Mouse (Mus musculus) embryo, embryonic 10.5 days (tissue): ENCODE measurements around the gene Exosc3.
"Not testable (repeated sequence)": the region's sequence is repeated elsewhere in the genome, so short reads cannot be mapped to it uniquely, and the experiment has no call there.

Experiments used
- DNase-seq: peaks from one replicate; pipeline ENCODE4 v3.0.0-alpha.2; 2015; ENCODE audit warnings: low spot score

Exosc3 gene

GRCm38 (mm10) chr4:45342286-45343155 is at the start of gene Exosc3:
Gene Exosc3 (minus strand): TSS chr4:45342732.
- peak; percentile 58 for DNase-seq

- DNase-seq: no peak
Observed at GRCm38 (mm10) chr4:45392099-45392498, 49.6 kb upstream of the Exosc3 start.

DNA sequence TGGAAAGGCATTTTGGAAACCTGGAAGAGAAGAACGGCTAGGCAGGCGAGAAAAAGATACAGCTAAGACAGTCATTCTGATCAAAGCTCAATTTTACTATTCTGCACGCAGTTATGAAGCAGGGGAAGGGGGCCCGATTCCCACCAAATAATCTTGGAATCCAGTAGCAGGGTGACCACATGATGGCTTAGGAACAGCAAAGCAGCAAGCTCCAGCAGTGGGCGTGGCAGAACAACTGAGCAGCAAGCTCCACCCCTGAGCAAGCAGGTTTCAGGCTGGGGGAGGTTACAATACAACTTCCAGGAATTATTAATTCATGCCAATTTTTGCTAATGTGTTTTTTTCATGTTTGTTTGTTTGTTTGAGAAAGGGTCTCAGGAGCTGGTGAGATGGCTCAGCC is 44.8 kb upstream of the Exosc3 start:
- not testable (repeated sequence) for DNase-seq

- DNase-seq: not testable (repeated sequence)
Observed at GRCm38 (mm10) chr4:45382133-45382532, 39.6 kb upstream of the Exosc3 start.

DNA sequence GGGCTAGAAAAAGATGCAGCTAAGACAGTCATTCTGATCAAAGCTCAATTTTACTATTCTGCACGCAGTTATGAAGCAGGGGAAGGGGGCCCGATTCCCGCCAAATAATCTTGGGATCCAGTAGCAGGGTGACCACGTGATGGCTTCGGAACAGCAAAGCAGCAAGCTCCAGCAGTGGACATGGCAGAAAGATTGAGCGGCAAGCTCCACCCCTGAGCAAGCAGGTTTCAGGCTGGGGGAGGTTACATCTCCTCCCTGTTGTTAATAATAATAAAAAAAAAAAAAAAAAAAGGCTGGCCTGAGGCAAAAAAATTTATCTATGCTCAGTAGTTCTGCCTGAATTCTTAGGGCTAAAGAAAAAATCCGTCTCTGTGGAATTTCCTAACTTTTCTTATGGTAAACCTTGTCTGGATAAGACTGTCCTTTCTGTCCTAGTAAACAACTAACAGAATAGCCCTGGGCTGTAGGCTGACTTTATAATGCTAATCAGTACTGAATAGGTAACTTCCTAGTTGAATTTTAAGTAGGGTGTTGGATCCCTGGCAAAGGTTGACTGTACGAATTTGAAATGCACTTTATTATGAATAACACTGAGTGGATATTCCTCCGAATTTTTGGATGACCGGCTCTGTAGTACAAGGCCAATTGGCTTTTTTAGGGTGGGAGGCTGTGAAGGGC is 38.5 kb upstream of the Exosc3 start:
- not testable (repeated sequence) for DNase-seq

GRCm38 (mm10) chr4:45376573-45376972 is 34.0 kb upstream of the Exosc3 start:
- DNase-seq: no peak

- no peak for DNase-seq
Observed at GRCm38 (mm10) chr4:45374879-45375278, 32.3 kb upstream of the Exosc3 start.

- no peak for DNase-seq
Observed at GRCm38 (mm10) chr4:45371261-45371660, 28.7 kb upstream of the Exosc3 start.

- DNase-seq: no peak
Observed at GRCm38 (mm10) chr4:45356653-45357052, 14.1 kb upstream of the Exosc3 start.

DNA sequence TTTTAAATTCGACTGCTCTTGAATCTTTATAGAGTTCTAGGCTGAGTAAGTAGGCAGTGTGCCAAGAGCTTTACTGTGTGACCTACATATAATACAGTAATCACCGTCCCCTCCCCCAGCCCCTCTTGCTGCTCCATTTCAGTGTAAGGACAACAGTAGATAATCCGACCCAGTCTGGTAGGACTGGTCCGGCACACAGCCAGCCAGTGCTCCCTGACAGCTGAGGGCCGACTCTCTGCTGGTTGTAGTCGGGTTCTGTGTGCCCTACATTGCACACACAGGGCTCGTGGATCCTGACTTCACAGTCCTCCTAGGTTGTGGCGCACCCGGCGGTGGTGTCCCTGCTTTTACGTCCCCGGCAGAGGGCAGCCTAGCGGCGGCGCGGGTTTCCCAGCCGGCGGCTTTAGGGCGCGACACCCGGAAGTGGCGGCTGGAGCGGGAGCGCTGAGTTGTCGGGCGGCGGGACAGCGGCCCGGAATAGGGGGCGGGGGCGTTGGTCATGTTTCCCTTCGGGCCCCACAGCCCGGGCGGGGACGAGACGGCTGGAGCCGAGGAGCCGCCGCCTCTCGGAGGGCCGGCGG is 773 bp downstream of the Exosc3 start, which contains the start of gene Dcaf10:
Gene Dcaf10 (plus strand): TSS at position 433 of the 581 bp plus-strand sequence.
- peak; percentile 92 for DNase-seq

DNA sequence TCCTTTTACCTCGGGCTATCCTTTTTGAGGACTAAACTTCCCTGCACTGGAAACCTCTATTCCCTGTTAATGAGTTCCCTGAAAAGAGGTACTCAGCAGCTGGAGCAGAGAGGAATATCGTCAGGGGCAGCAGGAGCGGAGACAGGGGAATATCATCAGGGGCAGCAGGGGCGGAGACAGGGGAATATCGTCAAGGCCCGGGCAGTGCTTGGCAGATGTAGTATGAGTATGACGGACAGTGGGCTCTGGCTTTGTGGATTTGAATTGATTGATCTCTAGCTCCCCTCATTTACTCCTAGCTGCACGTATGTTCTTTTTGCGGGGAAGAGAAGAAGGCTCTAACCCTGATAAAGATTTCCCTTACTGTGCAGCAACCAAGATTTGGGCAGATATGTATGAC is 1.3 kb downstream of the Exosc3 start:
- peak; percentile 12 for DNase-seq

GRCm38 (mm10) chr4:45332466-45332865 is 10.1 kb downstream of the Exosc3 start:
- no peak for DNase-seq

- DNase-seq: no peak
Observed at GRCm38 (mm10) chr4:45331139-45331538, 11.4 kb downstream of the Exosc3 start.

DNA sequence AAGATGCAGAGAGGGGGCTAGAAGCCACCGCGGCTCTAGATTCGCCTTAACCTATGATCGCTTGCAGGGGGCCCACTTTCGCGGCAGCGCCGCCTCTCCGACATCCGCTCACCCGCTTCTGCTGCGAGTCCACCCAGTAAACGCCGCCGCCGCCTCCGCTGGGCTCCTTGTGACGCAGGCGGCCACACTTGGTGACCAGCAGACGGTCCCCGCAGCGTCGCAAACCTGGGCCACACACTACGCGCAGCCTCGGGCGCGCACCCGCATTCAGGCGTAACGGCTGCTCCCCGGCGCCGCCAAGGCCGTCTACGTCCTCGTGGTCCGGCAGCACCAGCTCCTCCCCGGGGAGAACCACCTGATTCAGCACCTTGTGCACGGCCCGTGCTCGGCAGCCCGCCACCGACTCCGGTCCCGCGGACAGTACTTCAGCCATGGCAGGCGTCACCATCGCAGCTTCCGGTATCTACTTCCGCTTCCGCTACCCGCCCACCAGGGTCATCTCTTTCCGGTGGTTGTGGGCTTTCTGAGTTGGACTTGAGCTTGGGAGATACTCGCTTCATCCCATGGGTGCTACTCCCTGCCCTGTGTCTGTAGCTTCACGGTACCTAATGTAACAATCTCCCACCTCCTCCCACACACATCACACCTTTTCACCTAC is 22.2 kb downstream of the Exosc3 start:
- peak; percentile 90 for DNase-seq

DNA sequence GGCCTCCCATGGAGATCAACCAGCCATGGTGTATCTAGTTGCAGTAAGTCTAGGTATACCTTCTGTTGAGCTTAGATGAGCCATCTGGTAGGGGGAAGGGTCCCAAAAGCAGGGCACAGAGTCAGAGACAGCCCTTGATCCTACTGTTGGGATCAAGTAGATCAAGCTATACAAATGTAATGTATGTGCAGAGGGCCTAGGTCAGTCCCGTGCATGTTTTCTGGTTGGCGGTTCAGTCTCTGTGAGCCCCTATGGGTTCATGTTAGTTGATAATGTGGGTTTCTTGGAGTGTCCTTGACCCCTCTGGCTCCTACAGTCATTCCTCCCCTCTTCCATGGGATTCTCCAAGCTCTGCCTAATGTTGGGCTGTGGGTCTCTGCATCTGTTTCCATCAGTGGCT is 31.5 kb downstream of the Exosc3 start:
- no peak for DNase-seq

DNA sequence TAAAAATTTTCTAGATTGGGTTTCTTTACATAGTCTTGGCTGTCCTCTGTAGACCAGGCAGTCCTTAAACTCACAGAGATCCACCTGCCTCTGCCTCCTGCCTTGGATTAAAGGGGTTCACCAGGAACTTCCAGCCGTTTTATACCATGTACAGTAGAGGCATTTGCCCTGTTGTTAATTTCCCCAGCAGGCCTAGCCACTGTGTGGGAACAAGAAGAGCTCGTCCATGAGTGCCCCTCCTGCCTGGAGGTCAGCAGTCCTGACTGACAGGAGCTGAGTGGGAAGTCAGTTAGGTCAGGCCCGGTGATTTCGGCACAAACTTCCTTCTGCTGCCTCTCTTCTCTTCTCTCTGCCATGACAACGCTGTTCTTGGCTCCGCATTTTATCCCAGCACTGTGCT is 33.9 kb downstream of the Exosc3 start:
- no peak for DNase-seq

- DNase-seq: peak; percentile 71
Observed at GRCm38 (mm10) chr4:45308046-45308445, 34.5 kb downstream of the Exosc3 start.

GRCm38 (mm10) chr4:45305536-45305935 is 37.0 kb downstream of the Exosc3 start:
- no peak for DNase-seq

GRCm38 (mm10) chr4:45296662-45297564 is 45.6 kb downstream of the Exosc3 start, which contains the start of gene Trmt10b:
Gene Trmt10b (plus strand): TSS chr4:45297127.
- DNase-seq: peak; percentile 94

- DNase-seq: no peak
Observed at GRCm38 (mm10) chr4:45287906-45288305, 54.6 kb downstream of the Exosc3 start.

- peak; percentile 26 for DNase-seq
Observed at GRCm38 (mm10) chr4:45286318-45286717, 56.2 kb downstream of the Exosc3 start.
